Mouse (Mus musculus) kidney, postnatal 14 days (tissue): ENCODE measurements around the gene Gzmm.

Source experiments
- DNase-seq: peaks from one replicate; pipeline ENCODE4 v3.0.0; 2022; ENCODE audit warnings: mixed read lengths

Gene Gzmm

DNA sequence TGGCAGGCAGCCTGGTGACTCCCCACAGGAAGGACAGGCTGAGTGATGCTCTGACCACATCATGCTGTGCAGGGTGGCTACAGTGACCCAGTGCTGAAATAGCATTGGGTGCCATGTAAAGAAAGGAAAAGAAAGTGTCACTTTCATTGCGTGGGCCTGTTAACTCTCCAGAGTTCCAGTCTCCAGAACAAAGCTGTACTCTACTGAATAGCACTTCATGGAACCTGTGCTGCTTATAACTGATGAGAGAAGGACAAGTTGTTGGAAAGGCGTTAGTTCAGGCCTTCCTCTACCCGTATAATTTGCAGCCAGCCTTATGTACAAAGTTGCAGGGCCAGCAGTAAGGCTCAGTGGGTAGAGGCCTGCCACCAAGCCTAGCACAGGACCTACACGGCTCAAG, at the start of gene Gzmm:
Gzmm (plus strand) TSS at position 301 of the 400 bp plus-strand sequence.
- no peak for DNase-seq

DNA sequence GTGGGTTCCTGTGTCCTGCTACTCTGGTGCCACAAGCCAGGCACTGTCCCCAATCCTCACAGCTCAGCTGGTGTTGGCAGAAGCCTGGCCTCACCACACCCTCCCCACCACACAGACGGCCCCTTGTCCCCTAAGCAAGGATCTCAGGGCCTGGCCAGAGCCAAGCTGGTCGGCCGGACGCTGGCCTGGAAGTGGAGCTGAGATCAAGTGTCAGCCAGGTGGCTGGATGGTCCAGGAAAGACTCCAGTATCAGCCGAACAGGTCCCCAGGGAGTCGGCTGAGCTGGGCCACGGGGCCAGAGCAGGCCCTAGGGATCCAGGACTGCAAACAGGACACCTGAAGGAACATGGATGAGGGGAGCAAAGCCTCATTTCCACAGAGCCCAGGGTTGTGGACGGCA, 43.1 kb upstream of the Gzmm start, which contains the start of gene Odf3l2:
Odf3l2 (minus strand) TSS at position 28 of the 400 bp plus-strand sequence.
- no peak for DNase-seq

DNA sequence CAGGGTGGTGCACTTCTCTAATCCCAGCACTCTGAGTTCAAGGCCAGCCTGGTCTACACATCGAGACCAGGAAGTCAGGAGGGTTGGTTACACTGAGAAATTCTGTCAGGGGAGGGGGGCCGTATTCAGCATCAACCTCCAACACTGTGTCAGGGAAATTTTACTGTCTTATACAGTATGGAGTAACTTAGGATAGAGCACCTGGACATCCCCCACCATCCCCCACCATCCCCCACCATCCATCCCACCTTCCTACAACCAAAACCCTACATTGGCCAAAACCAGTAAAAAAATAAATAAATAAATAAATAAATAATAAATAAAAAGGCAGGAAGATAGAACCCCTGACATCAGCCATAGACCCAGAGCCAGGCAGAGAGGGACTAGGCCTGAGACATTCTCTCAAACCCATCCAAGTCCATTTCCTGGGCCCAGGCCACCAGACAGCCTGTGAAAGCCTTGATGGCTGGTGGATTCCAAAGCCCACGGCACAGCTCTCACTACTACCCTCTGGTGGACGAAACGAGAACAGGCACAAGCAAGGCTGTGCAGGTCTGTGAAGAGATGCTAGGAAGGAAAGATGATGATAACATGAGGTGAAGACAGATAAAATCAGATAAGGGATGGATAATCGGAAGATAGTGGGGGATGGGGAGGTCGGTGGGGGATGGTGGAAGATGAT, 39.6 kb upstream of the Gzmm start:
- DNase-seq = peak; percentile 75

DNA sequence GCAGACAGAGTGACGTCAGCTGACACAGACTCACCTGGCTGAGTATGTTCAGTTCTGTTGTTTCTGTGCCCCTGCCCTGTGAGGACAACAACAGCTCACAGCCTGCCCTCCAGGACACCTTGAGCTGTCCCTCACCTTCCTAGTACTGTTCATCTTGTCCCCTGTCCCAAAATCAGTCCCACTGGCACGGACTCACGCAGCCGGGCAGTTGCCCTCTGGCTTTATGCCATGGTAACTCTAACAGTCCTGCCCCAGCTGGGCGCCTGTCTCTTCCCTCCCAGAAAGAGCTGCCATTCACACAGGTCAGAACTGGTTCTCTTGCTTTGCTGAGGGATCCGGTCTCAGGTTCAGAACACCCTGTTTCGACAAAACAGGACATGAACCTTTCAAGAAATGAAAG, 36.0 kb upstream of the Gzmm start:
- no peak for DNase-seq

DNA sequence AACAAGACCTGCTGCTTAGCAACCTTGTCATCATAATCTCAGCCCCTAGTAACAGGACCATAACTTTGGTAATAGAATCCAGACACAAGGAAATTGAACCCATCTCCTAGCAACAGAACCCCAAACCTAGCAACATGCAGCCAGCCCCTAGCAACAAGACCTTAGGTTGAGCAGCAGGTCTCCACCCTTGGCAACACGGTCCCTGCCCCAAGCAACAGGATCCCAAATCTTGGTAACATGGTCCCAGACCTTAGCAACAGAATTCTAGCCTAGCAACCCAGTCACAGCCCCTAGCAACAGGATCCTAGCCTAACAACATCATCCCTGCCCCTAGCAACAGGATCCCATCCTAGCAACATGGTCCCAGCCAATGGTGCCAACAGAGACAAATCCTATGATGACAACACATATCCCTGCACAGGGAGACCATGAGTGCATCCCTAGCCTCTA, 33.8 kb upstream of the Gzmm start:
- DNase-seq = no peak

DNA sequence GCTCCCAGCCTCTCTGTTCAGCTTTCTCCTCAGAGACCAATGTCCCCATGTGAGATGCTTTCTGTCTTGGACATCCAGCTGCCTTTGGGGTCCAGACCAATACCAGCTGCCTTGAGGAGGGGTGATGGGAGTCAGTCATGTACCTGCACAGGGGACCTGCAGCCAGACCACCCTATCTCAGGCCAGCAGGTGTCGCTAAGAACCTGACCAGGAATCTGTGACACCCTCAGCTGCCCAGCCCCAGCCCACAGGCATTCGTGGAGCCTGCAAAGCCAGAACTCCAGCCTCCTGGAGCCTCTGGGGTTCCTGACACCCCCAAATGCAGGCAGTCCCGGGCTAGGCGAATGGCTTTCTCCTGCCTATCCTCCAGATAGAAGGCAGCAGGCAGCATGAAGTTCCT, 30.0 kb upstream of the Gzmm start:
- DNase-seq = peak; percentile 51

DNA sequence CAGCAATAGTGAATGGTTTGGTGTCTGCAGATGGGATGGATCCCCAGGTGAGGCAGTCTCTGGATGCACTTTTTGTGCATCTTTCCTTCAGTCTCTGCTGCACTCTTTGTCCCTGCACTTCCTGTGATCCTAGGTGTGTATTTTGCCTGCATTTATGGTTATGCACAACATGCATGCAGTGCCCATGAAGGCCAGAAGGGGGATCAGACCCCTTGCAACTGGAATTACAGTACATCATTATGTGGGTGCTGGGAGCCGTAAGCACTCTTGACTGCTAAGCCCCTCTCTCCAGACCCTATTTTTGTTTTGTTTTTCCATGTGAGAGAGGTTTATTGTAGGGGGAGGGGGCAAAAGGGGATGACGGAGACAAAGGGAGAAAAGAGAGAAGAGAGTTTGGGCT, 28.5 kb upstream of the Gzmm start:
- no peak for DNase-seq

DNA sequence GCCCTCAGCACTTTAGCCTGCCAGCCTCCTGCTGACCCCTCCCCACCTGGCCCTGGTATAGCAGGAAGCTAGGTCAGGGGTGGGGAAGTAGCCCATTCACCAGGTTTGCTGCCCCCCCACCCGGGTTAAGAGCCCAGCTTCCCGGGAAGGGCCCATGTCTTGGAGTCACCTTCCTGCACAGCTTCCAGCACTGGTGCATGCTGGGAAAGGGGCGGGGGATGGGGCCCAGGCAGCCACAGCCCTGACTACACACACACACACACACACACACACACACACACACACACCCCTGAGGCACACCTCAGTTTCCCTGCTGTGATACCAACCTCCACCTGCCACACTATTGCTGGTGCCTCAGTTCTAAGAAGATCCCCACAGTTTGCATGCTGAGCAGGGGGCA, 27.0 kb upstream of the Gzmm start:
- DNase-seq = no peak

DNA sequence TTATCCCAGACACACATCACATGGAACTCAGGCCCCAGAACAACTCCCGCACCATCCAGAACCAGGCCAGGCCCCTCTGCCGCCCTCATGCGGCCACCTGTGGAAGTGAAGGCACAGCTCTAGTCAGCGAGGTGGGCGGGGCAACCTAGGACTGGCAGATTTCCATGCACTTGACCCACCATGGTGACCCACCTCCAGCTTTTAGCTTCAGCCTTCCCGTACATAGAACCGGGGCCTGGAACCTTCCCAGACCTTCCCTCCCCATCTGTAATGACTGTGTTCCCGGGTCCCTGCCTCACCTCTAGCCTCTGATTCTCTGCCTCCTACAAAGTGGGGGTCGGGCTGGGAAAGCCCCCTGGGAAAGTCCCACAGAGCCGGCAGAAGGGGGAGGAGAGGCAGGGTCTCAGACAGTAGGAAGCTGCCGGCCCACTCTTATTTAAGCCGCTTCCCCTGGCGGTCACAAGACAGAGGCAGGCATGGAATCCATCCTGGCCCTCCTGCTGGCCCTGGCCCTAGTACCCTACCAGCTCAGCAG, 24.6 kb upstream of the Gzmm start, which contains the start of gene Madcam1:
Madcam1 (plus strand) TSS at position 429 of the 535 bp plus-strand sequence.
- DNase-seq = peak; percentile 78

DNA sequence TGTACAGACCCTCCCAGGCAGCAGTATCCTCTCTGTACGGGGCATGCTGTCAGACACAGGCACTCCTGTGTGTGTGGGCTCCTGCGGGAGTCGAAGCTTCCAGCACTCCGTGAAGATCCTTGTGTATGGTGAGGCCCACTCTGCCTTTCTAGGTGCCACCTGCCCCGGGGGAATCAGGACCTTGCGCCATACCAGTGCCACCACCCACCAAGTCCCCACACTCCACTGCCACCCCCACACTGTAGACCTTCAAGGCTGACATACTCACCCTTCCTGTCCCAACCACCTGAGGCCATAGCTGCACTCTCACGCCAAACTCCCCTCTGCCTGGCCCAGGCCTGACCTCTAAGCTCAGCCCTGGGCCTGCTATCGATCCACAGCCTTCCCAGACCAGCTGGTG, 23.8 kb upstream of the Gzmm start:
- DNase-seq = no peak

DNA sequence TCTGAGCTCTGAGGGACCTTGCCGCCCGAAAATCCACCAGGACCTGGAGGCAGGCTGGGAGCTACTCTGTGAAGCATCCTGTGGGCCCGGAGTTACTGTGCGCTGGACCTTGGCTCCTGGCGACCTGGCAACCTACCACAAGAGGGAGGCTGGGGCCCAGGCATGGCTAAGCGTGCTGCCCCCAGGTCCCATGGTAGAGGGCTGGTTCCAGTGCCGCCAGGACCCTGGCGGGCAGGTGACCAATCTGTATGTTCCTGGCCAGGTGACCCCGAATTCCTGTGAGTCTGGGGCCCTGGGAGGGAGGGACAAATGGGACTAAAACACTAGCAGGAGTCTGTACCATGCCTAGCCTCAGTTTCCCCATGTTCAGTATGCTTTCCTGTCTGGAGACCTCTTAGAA, 22.3 kb upstream of the Gzmm start:
- no peak for DNase-seq

DNA sequence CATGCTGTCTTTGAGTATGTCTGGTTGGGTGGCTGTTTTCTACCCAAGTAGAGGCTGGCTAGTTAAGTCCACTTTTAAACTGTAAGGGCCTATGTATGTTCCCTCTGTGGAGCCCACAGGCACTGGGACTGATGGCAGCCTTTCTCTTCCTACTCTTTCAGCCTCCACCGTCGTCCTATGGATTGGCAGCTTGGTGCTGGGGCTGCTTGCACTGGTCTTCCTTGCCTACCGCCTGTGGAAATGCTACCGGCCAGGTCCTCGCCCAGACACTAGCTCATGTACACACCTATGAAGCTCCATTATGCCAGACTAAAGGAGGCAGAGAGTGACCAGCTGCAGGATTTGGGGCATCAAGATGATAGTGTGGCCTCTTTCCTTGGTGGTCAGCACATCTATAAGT, 20.7 kb upstream of the Gzmm start:
- DNase-seq = no peak

DNA sequence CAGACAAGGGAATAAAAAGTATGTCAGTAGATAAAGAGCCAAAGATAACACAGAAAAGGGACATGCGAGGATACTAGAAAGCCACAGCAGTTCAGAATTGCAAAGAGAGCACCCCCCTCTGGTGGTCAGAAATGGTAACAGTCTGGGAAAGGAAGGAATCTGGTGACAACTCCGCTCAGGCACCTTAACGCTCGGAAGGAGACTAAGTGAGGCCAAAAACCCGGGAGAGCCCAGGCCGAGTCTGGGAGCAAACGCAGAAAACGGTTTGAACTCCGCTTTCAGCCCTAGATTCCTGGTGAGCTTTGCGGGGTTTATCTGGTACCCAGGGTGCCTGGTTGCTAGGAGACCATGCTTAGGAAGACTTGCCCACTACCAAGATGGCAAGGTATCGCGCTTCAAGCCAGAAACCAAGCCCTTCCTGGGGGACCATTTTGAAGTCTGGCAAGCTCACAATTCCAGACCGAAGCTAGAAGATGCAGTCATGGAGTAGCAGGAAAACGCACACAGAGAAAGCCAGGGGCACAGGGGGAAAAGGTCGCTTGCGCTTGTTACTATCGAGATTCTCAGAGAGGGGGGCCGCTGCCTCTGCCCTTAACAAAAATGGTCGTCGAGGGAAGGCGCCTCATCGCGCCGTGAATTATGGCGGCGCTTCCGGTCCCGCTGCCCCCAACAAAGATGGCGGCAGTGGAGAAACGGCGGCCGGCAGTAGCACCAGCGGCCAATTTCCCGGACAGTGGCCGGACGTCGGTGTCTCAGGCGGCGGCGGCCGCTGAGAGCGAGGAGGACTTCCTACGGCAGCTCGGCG, 19.8 kb upstream of the Gzmm start, which contains the start of gene Tpgs1:
Tpgs1 (plus strand) TSS at position 599 of the 805 bp plus-strand sequence.
- peak; percentile 92 for DNase-seq

DNA sequence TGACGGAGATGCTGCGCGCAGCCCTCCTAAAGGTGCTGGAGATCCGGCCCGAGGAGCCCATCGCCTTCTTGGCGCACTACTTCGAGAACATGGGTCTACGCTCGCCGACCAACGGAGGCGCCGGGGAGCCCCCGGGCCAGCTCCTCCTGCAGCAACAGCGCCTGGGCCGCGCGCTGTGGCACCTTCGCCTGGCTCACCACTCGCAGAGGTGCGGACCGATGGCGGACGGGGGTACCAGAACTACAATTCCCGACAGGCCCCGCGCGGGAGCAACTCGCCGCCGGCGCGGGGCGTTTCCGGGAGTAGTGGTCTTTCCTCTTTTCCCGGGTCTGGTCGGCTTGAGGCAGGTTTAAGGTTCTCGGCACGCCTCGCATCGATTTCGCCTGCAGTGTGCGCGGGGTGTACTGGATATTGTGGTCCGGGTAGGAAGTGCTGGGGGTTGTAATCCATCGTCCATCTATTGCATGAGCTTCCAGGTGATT, 19.2 kb upstream of the Gzmm start:
- DNase-seq = peak; percentile 82

DNA sequence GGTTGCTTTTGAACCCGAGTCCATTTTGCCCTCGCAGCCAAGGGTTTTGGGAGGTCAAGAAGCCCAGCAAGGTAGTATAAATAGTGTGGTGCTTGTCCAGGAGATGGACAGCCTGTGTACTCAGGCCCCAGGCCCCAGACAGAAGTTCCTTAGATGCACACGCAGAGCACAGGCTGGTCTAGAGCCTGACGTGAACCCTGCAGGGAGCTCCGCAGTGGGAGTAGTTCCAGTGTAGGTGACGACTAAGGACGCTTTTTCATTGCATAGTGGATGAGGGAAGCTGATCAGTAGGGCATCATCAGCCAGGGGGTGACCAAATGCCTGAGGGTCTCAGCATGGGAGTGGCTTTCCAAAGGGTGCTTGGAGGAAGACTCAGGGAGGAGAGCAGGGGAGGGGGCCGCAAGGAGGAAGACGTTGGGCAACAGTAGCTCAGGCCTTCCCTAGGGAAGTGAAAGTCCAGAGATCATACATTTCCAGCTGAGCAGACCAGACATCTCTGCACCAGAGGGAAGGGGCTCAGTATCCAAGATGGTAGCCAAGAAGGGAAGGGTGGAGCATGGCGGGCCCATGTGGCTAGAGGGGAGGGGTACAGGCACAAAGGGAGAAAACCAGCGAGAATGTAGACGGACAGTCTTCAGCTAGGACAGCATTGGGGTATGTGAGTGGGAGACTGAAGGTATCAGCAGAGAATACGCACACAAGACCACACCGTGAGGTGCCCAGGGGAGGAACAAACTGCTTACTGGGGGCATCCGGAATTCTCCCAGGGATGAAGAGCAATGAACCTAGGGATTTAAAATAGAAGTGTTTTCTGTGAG, 18.5 kb upstream of the Gzmm start:
- no peak for DNase-seq

DNA sequence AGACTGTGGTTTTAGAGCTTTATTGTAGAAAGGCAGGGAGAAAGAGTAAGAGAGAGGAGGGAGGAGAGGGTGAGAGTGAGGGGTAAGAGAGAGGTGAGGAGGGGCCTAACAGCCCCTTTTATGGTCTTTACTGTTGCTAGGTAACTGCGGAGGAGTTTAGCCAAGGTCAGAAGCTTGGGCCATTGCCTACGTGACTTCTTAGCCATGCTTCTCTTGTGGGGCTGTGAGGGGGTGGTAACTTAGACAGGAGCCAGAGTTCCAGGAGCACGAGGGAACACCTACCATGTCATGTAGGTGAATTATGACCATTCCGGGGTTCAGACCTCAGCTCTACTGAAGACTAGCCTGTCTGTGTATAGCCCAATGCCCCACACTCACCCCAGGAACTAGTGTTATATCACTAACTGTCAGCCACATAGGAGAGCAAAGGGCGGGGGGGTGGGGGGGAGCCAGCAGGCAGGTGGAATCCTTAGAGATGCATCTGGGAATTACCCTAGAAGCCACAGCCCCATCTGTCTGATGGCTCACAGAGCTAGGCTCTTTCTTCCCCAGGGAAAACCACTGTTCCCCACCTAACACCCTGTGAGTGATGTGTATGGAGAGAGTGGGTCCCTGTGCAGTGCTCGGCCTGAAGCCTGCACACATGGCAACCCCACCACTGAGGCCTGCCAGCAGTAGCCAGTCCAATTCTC, 17.3 kb upstream of the Gzmm start:
- no peak for DNase-seq

DNA sequence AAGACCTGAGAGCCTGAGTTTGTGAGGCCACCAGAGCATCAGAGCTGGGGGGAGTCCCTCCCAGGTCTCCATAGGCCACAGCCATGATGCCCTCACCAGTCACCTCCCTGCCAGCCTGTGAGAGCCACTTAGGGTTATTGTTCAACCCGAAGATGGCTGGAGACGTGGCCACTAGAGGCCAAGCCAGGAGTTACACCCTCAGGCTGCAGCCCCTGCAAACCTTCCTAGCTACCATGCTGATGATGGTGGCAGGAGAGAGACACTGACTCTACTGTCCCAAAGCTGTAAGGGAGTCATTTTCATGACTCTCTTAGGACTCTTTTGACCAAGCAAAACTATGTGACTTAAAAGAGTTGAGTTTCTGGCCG, 16.7 kb upstream of the Gzmm start:
- no peak for DNase-seq

DNA sequence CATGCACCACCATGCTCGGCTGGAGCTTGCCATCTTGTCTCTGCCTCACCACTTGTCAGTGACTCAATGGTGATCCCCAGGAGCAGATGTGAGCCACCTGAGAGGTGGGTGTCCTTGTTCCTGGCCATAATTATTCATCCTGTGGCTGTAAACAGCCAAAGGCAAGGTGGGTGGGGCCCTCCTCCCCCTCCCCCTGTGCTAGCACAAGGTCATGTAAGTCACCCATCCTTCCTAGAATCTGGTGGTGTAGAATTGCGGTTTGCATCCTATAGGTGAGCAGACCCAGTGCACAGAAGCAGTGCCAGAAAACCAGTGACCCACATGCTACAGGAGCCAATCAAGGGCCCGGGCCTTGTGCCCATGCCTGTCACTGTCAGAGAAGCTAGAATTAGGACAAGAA, 15.8 kb upstream of the Gzmm start:
- no peak for DNase-seq

DNA sequence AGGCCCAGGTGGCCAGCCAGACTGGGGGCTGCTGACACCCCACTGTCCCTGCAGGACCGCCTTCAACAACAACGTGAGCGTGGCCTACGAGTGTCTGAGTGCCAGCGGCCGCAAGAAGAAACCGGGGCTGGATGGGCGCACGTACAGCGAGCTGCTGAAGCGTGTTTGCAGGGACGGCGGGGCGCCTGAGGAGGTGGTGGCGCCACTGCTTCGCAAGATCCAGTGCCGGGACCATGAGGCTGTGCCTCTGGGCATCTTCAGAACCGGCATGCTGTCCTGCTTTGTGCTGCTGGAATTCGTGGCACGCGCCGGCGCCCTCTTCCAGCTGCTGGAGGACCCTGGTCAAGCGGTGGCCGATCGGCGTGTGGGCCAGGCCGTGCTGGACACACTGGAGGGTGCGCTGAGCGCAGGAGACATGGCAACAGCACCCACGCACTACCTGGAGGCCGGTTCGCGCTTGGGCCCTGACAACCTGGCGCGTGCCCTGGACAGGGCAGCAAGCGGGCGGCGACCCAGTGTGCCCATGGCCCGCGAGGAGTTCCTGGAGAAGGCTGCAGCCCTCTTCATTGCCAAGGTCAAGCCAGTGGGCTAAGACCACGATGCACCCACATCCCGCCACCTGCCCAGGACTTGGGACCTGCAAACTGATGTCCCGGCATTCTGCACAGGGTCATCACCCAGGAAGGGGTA, 13.3 kb upstream of the Gzmm start:
- no peak for DNase-seq

DNA sequence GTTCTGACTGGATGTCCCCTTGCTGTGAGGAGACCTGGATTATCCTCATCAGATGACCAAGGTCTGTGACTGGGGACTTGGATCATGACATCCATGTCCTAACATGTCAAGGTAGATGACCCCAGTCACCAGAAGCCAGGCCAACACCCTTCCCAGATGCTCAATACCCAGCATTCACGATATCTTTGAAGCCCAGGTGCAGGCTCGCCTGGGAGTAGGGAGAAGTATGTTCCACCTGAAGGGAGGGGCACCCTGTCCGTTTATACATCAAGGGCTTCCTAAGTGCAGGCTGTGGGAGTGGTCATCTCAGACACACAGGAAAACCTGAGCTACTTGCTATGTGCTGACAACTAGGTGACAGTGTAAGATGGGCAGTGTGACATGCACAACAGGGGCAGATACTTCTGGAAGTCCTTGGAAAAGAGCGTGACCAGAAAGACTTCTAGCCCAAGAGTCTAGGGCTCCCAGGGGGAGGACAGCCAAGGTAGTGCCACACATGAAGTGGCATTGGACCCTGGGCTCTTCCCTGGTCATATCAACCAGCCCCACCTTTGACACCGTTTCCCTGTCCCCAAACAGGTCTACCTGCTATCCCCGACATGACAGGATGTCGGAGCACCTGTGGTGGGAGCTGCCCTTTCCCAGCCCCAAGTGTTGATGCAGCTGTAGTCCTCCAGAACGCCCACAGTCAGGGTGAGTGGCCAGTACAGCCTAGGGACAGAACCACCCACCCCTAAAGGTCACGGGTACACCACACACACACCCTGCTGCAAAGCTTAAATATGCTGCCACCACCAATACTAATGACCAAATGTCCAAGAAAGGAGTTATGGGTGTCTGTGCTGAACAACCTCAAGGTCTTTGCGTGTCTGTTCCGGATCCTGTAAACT, 8.0 kb upstream of the Gzmm start:
- DNase-seq = no peak
